Mouse (Mus musculus) urinary bladder, postnatal 0 days (tissue): ENCODE data around the gene Slc6a4. TPM values are rescaled to one million over a fixed set of nuclear protein-coding genes. Genes with fewer than 3 reads are reported as not detected.
A peak's percentile ranks its signal among the peaks of the same experiment; 100 is the strongest.

Source experiments
- microRNA counts: library from miRNA; unstranded; fragments of <30 nt; microRNA quantifications from one replicate; lab custom pipeline; 2016
- microRNA-seq: library from miRNA; unstranded; fragments of <30 nt; microRNA quantifications from one replicate; pipeline ENCODE4, GENCODE M21; 2016
- polyA plus RNA-seq: library from polyadenylated mRNA; unstranded; fragments of >200 nt; fragmentation: Nextera tagmentation; extraction: Ambion mirVana; gene quantifications from 2 replicates; pipeline ENCODE4 v1.2.1, GENCODE M21; 2015

The Slc6a4 gene
- polyA plus RNA-seq: 0.57 and 0.60 TPM in 2 replicates

DNA sequence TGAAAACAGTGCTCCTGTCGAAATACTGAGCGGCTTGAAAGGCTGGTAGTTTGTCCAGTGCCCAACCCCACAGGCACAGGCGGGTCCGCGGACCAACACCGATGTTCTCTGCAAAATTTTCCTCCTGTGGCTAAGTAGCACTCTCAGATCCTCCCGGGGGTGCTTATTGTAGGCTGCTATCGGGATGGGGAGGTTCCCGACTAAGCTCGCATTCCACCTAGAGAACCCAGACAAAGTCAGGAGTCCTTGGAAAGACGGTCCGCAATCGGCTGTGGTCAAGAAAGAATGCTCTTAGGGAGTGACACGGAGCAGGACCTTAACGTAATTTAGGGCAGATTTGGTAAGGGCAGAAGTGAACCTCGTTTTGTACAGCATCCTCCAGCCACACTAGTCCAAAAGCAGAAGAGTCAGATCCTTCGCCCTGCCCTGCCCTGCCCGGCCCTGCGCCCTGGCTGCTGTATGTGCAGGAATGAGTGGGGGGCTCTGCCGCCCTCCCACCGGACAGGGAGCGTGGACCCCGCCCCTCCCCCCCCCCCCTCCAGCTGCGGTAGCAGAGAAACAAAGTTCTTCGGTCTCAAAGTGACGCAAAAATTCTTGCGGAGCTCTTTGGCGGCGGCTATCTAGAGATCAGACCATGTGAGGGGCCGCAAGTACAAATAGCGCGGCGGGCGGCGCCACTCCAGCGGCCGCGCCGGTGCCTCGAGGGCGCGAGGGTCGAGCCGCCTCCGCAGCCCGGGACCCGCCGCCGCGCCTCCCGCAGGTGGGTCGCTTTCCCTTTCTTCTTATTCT is at the start of gene Slc6a4:
Slc6a4 (plus strand) TSS at position 688 of the 789 bp plus-strand sequence.

DNA sequence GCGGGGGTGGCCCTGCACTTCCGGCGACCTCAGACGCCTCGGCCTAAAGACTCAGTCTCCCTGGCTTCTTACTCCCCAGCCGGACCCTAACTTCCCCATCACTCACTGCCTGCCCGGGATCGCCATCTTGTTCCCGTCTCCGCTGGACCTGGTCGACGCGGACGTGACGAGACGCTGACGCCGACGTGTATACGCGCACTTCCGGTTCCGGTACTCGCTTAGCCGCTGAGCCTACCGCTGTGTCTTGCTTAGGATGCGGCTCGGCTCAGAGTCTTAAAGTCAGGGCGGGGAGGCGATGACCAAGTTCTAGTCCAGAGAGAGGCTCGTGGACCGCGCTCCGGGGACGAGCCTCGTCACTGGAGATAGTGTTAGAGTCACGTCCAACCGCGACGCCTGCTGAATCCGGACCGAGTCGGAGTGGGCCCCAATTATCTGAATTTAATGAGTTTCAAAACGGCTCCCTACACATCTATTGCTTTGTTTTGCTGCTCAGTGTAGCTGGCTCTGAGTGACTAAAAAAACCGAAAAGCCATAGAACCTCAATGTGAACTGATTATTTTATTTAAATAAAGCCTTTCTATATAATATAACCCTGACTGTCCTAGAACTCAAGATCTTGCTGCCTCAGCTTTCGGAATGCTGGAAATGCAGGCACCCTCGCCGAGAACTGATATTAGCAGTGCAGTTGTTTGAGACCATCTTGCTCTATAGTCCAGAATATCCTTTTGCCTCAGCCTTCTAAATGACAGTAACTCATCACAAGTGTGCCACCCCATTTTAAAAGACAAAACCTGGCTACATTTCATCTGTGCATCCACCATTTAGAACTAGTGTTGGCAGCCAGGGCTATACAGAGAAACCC is 80.1 kb downstream of the Slc6a4 start, which contains the start of gene Nsrp1:
Nsrp1 (minus strand) TSS at position 163 of the 862 bp plus-strand sequence.

MicroRNA genes within 50 kb of the gene (microRNA counts, 519-probe panel; counts per million panel counts)
- 3,337 counts per million, percentile 55 among the panel's probes with 10 or more counts for microRNA mmu-miR-423-3p (lab: Ali Mortazavi, UCI)
- microRNA mmu-miR-423-5p (lab: Ali Mortazavi, UCI): 3,391 counts per million, percentile 56 among the panel's probes with 10 or more counts

Small RNA genes lying within 50 kb of the gene (microRNA-seq; reads per million reads assigned to microRNA genes)
- 2,351 reads per million, percentile 81 among the genes with 10 or more reads in this experiment for gene Mir423

Other genes with a start within 250 kb of the Slc6a4 start
- gene Gosr1, start 235.0 kb upstream of the Slc6a4 start, polyA plus RNA-seq: 15.5 and 18.2 TPM in 2 replicates
- gene Cpd, start 151.6 kb upstream of the Slc6a4 start, polyA plus RNA-seq: 9.6 and 10.9 TPM in 2 replicates
- 0.37 and 0.47 TPM in 2 replicates for gene Tmigd1, start 96.4 kb upstream of the Slc6a4 start, polyA plus RNA-seq
- 67.0 and 67.2 TPM in 2 replicates for gene Blmh, start 73.8 kb upstream of the Slc6a4 start, polyA plus RNA-seq
- gene Nsrp1, start 79.8 kb downstream of the Slc6a4 start, polyA plus RNA-seq: 46.6 and 50.5 TPM in 2 replicates
- 0.11 and 0.18 TPM in 2 replicates for gene Efcab5, start 190.4 kb downstream of the Slc6a4 start, polyA plus RNA-seq
- gene Ssh2, start 217.7 kb downstream of the Slc6a4 start, polyA plus RNA-seq: 7.1 and 8.2 TPM in 2 replicates